Mouse (Mus musculus) embryonic fibroblast, embryonic 13.5 days (primary cell): Measurements from ENCODE around the gene Cwc22.

Source experiments
- CTCF ChIP-seq: IDR thresholded peaks from 2 replicates; pipeline ENCODE4 v1.5.1; 2011; ENCODE audit warnings: mild to moderate bottlenecking, control low read depth, low read length, moderate library complexity, borderline replicate concordance; ENCODE audit not compliant: insufficient read depth
- POLR2A ChIP-seq: IDR thresholded peaks from 2 replicates; pipeline ENCODE4 v1.6.1; 2011; ENCODE audit warnings: low read depth, mild to moderate bottlenecking, control low read depth, low read length, moderate library complexity

GRCm38 (mm10) chr2:77925997-77926396 is 20.2 kb downstream of the Cwc22 start:
- TF ChIP-seq POLR2A, result no peak
- no peak for TF ChIP-seq CTCF
